In the genomic region with DNA sequence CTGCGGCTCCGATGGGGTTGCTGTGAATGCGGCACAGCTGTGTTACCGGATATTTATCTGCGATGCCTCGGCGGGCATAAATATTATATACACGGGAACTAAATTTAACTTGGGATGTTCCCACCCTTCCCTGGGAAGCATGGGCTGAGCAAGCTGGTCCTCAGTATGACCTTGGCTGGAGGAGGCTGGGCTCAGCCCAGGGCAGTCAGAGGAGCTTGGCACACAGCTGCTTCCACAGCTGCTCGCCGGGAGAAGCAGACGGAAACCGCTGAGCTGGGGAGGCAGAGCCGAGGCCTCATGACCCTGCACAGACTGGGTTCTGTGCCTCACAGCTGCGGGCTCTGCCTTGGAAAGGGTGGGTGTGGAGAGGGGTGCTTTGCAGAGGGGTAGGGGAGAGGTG, we compare ENCODE assay signal across 7 mouse cellular contexts. TPM values are rescaled to one million over a fixed set of nuclear protein-coding genes. Genes with fewer than 3 reads are reported as not detected.
DNase-seq lines count a peak whose midpoint lies in the region; ATAC-seq and TF ChIP-seq lines count a peak whose summit lies in the region.

No protein-coding gene starts in this region.

- 22% methylated on average over 14 of the region's 14 CpGs for WGBS in heart, adult 2 months

- H3K79me2 ChIP-seq in heart, adult 2 months (replicated peaks; ENCODE audit: control insufficient read depth, insufficient read depth, low read length): no peaks in the 10 kb centered on the region

- peak; percentile 18 to 29 for DNase-seq in left cerebral cortex, postnatal 25 days (ENCODE audit: low spot score in 2 of 2)
- DNase-seq in left cerebral cortex, adult 11 months (ENCODE audit: low spot score): no peak
- peak; percentile 51 to 58 for DNase-seq in heart, adult 2 months
- peak; percentile 72 to 91 for DNase-seq in lung, postnatal 4 days
- no peak for DNase-seq in layer of hippocampus, postnatal 25 days (ENCODE audit: extremely low spot score in 1 of 2, low spot score in 1 of 2)
- no peak for DNase-seq in urinary bladder, adult 2 months (ENCODE audit: low spot score)

- H3K4me3 ChIP-seq in heart, adult 2 months: no peak overlapping the region

- no peaks in the 10 kb centered on the region for H3K4me1 ChIP-seq in heart, adult 2 months (ENCODE audit: control insufficient read depth, insufficient read depth, low read length)

- no peak for TF ChIP-seq POLR2A in heart, adult 2 months (IDR thresholded peaks at IDR 0.05; ENCODE audit: insufficient read depth, low read depth, low read length)

- ATAC-seq in hematopoietic stem cell, adult 5-6 weeks (replicated peaks in 1 of 2; ENCODE audit: insufficient read depth in 1 of 2, low FRiP score in 2 of 2, low TSS enrichment in 1 of 2, low read depth in 1 of 2, poor library complexity in 2 of 2, severe bottlenecking in 2 of 2): peak; percentile 42 to 50; a peak in 3 of 4 replicates

- H3K27ac ChIP-seq in heart, adult 2 months: no peak overlapping the region

- intact Hi-C loops in left cerebral cortex, postnatal 25 days (cut with DNase I): loop anchor here (2.0 kb wide), 1 partner anchor 51 kb away; no protein-coding TSS in a partner anchor
- intact Hi-C loops in heart, adult 2 months (cut with DNase I): no loop called here

- no peak for TF ChIP-seq CTCF in heart, adult 2 months (IDR thresholded peaks at IDR 0.05)

- H3K9ac ChIP-seq in heart, adult 2 months (ENCODE audit: low read depth, low read length): no peak overlapping the region

- H3K27me3 ChIP-seq in heart, adult 2 months (ENCODE audit: control insufficient read depth, insufficient read depth, low read length): no peaks in the 10 kb centered on the region

- TF ChIP-seq EP300 in heart, adult 2 months (IDR thresholded peaks at IDR 0.05; ENCODE audit: insufficient read depth, low read depth, low read length): no peak

- no peaks in the 10 kb centered on the region for H3K36me3 ChIP-seq in heart, adult 2 months (ENCODE audit: control insufficient read depth, insufficient read depth, low read length)

RNA-seq across cellular contexts. Expression of a gene that starts 59.8 kb away (rescaled TPM):
- 10 to 100 TPM; 72.1 to 76.6 TPM for total RNA-seq in left cerebral cortex, postnatal 25 days (2021)
- total RNA-seq in heart, adult 2 months (2021): 100 to 1,000 TPM; 118 to 136 TPM
- polyA plus RNA-seq in heart, adult 2 months (2012; rRNA removed): 117 and 136 TPM in 2 replicates
- 21.1 and 21.7 TPM in 2 replicates for total RNA-seq in hematopoietic stem cell, adult 5-6 weeks (2017)
- 100 to 1,000 TPM; 101 to 111 TPM for total RNA-seq in layer of hippocampus, postnatal 25 days (2021)
- 46.5 and 67.5 TPM in 2 replicates for polyA plus RNA-seq in urinary bladder, adult 2 months (2012; rRNA removed)

Comparison
In these comparisons a context has a peak if more than half of its experiments do, and no peak if none do; other contexts are left out.
1. DNase-seq: peak in left cerebral cortex, postnatal 25 days (2 of 2), heart, adult 2 months (2 of 2) and lung, postnatal 4 days (2 of 2); none in left cerebral cortex, adult 11 months (single experiment), layer of hippocampus, postnatal 25 days (0 of 2) and urinary bladder, adult 2 months (single experiment).